Mouse (Mus musculus) kidney, adult 11 months (tissue): Measurements from ENCODE around the gene Cpox.

Source experiments
- DNase-seq: peaks from one replicate; pipeline ENCODE4 v3.0.0; 2022

Cpox gene

DNA sequence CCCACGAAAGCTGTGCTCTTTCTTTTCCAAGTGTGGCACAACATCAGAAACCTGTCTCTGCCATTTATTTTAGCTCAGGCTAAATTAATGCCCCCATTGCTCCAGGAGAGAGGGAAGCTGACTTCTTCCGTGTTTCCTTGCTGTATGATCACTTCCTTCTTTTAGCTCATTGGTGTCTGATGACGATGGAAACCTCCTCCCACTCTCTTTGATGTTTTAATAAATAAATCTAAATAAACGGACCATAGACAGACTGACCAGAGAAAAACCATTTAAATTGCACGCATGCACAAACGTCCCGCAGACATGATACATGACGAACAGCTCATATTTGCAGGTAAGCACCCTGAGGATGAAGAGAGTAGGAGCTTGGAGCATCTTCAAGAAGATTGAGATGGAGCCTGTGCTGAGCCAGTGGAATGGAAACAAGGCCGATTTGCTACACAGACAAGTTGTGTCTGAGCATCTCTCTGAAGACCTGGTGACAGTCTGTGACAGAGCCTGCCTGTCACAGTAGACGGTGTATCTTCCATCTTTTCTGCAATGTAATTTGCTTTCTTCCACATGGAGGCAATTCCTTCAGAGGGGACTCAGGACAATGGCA, 32.3 kb downstream of the Cpox start:
- DNase-seq = no peak

DNA sequence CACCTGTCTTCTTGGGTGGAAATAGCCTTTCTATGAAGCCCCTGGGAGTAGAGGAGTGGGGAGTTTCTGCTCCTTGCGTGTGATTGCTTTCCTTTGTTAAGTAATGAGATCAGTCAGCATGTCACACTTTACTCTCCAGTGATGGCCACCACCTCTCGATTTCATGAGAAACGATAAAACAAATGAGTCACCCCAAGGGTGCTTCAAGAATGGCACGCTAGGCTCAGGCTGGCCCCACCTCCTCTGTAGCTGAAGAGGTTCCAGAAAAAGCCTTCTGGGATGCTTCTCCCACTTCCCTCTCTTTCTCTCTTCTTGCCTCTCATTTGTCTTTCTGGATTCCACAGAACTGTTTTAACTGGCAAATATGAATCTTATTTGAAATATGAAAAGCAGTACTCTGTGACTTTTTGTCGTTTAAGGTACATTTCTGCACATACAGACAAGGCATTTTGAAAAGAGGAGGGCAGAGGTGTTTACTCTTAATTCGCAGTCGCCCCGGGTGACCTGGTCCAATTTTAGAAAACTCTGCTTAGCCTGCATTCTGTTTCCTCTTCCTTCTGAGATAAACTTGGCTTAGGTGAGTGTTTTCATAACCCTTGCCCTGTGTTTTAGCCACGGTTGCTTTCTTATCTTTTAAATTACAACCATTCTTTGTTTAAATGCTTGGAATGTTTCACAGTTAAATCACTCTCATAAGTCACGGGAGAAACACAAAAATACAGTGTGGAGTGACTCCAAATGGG, 33.5 kb downstream of the Cpox start:
- DNase-seq = peak; percentile 23

DNA sequence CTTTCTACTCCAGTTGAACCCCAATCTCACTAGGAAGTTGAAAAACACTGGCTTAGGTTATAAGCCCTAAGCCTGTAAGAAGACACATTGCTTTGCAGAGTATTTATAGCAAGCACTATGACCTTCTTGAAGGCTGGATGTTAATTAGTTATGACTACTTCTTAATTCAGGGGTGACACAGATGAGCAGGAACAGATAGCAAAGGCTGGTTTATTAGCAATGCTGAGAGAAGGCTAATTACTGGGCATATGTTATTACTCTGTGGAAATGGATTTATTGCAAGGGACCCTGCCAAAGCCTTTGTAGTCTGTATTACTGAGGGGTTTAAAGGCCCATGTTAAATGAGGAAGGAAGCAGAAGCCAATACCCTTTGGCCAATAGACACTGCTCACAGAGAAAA, 34.9 kb downstream of the Cpox start:
- DNase-seq = no peak

DNA sequence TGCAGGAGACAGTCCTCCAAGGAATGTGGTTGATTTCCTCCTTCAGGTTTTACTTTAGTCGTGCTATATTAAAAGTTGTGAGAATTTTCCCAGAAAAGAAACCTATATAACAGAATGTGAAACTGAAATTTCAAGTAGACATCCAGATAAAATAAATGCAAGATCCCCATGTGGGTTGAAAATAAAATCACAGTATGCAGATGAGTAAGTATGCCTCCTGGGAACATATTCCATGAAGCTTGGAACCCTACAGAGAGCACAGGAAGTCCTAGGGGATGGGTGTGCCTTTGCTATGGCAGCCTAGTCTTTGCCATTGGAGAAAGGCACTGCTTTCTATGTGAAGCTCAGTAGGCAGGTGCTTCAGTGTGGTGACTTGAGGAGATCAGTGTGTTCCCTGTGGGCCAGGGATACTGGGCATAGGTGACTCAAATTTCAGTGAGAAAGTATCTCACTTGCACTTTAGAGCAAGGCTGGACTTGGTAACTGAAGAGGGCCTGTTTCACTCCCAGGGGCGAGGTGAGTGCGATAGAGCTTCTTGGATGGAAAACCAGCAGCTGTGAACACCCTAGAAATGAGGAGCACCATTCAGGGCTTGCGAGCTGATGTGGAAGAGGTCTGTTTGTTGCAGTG, 37.3 kb downstream of the Cpox start:
- DNase-seq = no peak

DNA sequence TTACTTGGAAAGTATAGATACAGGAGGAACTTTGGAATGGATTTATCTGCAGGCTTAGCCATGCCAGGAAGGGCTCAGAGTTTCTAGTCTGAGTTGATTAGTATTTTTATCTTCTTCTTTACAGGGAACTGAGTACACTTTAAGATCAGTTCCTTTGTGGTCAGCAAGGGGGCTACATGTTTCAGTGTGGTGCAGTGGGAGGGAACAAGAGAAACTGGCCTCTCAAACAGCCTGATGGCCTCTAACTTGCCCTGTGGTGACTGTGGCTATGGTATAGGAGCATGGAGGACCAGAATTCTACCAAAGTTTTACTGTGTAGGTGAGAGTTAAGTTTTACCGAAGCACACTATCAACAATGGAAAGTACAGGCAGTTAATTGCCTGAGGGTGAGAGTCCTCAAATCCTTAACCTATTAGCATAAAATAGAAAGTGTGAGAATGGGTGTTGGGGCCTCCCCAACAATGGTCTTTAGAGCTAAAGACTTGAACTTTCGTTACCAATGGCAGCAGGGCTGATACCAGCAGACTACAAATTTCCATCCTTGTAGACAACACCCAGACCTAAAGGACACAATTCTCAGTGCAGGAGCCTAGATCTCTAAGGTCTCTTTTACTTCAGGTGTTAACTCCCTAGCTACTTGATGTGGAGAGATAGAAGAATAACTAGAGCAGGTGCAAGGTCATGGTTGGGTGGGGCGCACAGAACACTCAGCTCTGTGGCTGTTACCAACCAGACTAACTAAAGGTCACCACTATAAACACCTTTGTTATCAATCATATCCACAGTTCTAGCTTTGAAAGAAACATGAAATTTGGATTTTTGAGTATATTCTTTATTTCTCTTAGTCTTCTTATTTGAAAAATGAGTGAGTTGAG, 38.7 kb downstream of the Cpox start:
- DNase-seq = no peak

DNA sequence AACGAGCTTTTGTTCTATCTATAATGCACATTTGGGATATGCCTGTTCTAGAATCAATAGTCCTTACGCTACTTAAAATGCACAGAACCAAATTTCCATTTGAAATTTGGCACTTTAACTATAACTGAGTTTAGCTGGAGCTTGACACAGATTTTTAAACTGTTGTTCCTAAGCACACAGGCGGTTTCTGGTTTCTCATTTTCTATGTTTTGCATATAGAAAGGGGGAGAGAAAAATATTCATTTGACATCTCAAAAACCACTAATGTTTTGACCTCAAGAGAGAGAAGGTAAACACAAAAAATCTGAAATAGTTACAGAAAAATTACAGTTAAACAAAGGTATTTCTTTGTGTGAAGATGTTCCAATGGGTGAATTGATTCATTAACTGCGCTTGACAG, 39.4 kb downstream of the Cpox start:
- DNase-seq = no peak

DNA sequence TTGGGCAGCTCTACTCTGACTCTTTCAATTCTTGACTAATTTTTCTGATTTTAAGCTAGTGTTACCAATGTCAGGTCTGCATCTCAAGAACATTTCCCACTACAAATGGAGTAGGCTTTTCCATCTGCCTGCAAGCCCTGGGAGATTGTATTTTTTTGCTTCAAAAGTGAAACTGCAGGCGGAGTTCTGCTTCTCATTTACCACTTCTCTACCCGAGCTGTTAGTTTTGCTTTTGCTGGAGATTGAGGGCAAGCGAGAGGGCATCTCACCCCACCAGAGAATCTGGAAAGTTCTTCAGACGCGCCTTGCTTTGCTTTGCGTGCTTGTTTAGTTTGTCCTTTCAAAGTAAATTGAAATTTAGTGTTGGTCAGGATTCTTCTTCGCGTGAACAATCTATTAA, 42.1 kb downstream of the Cpox start:
- DNase-seq = no peak

DNA sequence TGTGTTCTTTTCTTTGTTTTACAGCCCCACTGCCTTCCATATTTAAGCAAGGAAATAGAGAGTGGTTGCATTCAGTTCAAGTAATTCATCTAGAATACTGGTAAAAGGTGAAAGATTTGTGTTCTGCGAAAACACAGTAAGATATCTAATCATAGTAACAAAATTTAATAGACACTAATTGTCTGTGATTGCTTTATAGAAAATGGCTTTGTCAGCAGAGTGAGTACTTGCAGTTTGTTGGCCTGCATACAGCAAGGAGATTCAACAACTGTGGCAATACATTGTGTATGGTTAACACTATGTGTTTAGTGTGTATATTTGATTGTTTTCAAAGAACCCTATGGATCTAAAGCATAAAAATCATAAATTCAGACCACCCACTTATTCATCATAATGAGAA, 43.0 kb downstream of the Cpox start:
- no peak for DNase-seq

DNA sequence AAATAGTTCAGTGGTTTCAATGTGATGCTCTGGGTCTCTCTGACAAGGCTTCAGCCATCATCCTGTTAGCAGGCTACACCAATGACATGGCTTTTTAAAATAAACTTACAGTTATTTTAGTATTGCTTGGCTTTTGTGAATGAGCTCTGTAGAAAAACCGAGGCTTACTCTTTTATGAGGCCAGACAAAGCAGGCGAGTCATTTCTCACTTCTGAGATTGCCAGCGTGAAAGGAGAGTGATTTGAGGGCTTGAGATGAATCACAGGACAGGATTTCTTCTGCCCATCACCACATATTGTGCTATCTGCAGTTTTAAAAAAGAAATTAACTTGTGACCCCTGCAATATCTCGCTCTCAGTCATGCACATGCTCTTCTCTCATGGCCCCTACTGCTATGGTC, 44.9 kb downstream of the Cpox start:
- DNase-seq = no peak

DNA sequence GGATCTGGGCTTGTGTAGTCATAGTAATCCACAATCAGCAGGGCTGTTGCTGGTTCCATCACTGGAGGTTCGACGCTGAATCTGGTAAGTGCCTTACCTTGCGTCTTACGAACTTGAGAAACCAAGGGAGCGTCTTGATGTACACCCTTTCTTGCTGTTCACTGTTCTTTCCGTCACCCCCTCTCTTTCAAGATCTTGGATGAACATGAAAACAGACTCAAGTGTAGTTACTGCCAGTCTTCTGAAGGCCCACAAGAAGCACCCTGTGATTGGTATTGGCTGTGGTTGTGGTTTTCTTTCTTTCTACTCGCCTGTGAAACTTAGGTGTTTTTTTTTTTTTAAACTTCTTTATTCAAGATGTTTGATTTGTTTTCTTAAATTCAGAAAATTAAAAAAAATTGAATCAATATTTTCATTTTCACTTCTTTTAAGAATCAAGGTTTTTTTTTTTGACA, 48.6 kb downstream of the Cpox start, which contains the start of gene Gpr15:
TSS of gene Gpr15 (minus strand) at position 405 of the 455 bp plus-strand sequence.
- DNase-seq = no peak

DNA sequence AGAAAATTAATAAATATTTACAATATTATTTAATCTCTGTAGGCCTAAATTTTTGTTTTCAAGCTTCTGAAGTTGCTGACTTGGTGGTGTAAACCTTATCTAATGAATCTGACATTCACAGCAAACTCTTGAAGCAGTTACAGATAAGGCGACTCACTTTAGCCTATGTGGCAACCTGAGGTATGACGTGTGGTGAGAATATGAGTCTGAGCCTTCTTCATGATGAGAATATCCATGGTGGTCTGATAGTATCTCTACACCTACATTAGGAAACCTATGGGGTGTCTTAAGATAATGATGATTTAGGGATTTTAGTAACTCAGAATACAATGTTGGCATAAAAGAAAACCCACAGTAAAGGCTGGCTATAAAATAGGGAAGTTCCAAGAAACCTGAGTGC, 52.2 kb downstream of the Cpox start:
- no peak for DNase-seq

DNA sequence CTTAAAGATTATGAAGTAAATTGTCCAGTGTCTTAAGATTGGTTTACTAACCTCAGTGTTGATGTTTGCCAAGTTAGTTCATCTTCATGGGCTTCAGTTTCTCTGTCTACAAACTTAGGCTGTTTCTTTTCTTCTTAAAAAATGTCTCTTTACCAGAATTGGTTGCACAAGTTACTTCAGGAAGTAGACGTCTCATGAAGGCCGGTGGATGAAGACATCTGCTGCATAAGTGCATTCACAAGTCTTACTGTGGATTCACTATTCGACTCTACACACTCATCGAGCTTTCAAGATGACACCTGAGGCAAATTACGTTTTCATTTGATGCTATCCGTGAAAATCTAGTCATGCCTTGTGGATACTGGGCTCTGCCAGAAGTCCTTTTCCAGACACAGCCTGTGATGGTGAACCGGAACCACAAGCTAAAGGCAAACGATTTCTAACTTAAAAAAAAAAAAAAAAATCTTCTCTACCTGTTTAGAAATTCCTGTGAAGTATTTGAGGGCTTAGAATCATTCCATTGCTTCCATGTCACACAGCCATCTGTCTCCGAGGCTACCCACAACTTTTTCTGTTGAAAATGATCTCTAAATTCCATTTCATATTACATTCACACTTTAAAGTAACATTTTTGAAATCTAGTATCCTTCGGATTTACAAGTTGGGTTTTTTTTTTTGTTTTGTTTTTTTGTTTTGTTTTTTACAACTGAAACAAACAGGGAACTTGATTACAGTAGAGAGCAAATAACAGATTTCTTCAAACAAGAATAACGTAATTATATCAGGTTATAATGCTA, 56.8 kb downstream of the Cpox start:
- no peak for DNase-seq

DNA sequence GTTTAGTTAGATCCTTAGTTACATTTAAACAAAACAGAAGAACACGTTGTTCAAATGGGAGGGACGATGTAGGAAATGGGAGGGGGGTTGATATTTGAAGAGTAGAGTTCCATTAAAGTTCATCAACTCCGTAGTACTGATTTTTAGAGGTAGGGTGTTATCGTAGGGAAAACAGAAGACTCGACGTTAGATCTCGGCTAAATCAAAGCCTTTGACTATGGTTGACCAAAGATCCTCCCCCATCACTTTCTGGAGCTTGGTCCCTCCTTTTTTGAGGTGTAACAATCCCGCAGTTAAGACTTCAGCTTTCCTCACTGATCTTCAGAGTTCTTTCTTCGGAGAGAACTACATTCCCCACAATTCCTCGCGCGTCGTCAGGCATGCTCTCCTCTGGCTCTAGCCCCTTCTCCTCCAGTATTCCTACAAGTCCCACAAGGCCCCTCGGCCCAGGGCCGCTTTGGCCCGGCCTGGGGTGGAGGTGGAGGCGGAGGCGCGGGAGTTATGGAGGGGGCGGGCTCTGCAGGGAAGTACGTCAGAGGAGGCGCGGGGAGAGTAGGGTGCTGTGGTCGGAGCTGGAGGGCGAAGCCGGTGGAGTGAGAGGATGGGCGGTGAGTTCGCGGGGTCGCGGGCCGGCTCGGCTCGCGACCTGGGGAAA, 57.5 kb downstream of the Cpox start, which contains the start of gene Cldnd1:
TSS of gene Cldnd1 (plus strand) at position 434 of the 655 bp plus-strand sequence.
- peak; percentile 97 for DNase-seq

DNA sequence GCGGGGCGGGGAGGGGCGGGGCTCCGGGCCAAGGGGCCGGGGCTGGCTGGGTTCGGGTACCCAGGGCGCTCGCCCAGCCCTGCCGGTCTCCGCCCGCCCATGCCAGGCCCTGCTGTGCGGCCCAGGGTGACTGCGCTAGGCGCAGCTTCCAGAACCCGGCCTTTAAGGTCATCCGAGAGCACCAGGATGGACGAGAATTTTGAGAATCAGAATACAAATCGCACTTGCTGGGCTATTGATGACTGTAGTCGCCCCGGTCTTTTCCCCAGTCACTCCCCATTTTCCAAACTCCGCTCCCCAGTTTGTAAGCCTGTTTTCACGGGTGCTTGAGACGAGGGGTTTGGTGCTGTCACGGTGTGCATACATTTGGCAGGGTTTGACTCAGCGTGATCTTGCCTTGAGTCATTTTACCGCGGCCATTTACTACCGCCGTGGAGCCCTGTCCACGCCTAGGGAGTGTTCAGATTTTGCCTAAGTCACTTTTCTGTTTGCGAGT, 58.1 kb downstream of the Cpox start:
- no peak for DNase-seq

DNA sequence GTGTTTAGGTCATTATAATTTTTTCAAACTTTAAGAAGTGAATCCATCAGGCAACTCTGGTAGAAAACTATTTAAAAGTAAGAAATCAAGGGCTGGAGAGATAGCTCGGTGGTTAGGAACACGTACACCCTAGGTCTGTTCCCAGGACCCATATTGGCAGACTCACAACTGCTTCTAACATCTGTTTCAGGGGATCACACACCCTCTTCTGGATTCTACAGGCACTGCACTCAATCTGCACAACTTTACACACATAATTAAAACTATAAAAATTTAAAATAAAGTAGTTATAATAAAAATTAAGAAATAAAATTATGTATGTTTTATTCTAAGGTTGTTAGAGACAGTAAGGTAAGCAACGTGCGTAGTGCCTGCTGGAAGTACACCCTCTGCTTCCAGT, 68.1 kb downstream of the Cpox start:
- DNase-seq = no peak

DNA sequence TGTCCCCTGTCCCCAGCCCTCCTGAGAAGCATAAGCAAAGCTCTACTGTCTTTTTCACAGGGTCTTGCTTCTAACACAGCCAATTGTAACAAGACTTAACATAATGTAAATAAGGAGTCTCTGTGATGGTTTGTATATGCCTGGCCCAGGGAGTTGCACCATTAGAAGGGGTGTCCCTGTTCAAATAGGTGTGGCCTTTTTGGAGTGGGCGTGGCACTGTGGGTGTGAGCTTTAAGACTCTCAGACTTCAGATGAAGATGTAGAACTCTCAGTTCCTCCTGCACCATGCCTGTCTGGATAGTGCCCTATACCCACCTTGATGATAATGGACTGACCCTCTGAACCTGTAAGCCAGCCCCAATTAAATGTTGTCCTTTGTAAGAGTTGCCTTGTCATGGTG, 68.7 kb downstream of the Cpox start:
- no peak for DNase-seq

DNA sequence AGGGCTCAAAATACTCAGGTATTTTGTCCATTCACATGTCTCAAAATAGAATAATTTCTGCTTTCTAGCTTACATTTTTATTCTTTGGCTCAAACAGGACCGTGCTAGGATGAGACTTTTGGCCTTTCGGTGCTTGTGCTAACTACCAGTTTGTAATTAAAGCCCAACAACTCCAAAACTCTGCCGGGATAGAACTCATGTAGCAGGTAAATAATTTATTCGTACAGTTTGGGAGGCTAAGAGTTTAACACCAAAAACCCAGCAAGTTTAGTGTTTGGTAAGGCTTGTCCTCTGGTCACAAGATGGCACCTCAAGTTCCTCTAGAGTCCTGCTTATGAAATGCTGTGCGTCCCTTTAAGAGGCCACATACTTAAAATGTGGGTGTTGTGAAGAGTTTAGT, 70.7 kb downstream of the Cpox start:
- DNase-seq = no peak

DNA sequence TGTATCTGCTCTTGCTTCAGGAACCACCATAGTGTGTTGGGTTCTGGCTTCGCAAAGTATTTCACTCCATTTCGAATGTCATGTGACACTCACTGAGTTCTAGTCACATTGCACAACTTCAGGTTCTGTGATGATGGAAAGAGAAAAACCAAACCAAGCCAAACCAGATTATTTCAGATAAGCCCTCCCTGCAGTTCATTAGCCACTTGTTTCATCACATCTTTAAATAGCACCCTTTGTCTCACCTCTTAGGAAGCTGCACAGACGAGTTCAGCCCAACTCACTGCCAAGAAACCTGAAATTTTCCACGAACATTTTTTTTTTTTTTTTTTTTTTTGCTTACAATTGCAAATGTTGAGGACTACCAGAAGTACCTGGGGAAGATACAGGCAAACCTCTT, 76.6 kb downstream of the Cpox start:
- DNase-seq = no peak

DNA sequence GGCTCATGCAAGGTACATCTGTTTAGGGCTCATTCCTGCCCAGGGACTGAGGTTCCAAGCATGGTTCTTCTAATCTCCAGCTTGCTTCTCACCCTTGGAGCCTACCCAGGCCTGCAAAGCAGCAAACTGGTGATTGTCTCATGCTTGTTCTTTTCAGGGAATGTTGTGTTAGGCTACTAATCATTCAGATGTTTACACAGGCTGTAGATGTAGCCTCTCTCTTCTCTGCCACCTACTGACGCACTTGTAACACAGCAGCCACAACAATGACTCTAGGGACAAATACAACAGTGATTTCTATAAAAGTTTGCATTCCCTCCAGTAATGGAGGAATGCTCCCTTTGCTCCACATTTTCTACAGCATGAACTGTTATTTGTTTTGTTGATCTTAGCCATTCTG, 81.2 kb downstream of the Cpox start:
- DNase-seq = no peak

DNA sequence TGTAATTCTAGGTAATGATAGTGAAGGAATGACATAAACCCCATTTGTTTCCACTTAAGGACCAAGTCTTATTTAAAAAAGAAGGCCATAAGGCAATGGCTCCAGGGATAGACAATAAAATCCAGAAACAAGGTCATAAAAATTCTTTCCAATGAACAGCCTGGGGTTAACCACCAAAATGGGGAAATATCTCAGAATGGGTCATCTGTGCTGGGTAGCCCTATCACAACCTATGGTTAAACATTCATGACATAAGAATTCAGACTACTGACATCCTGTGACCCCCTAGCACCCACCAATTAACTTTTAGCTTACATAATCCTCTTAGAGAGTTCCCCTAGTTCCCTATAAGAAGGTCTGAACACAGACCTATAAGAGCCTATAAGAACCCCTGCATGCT, 86.1 kb downstream of the Cpox start:
- DNase-seq = no peak

DNA sequence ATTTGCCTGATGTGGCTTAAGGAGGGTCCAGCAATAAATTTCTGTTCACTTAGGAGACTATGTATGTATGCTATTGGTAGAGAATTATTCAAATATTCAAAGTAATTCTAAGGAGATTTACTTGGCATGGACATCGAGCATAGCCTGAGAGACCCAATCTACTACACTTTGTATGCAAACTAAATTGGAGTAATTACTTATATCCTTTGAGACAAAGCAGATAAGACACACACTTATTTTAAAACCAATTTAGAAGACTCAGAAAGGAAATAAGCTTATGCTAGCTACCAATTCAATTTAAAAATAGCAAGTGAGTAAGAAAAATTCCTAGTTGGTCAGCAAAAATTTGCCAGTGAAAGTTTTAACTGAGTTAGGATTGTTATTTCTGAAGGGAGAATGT, 93.0 kb downstream of the Cpox start, which contains the start of gene Olfr172:
TSS of gene Olfr172 (minus strand) at position 101 of the 400 bp plus-strand sequence.
- DNase-seq = no peak
